Mouse (Mus musculus) MEL (cell line): ENCODE data around the gene Dapk1. TPM values are rescaled to one million over a fixed set of nuclear protein-coding genes. Genes with fewer than 3 reads are reported as not detected.

Source experiments
- DNase-seq: peaks from one replicate; pipeline ENCODE4 v3.0.0; 2011; ENCODE audit warnings: low read depth, low spot score
- H3K27ac ChIP-seq: 2 replicates; pipeline ENCODE4 v1.5.1; 2012; ENCODE audit warnings: low read depth, mild to moderate bottlenecking, control low read depth, low read length, moderate library complexity; ENCODE audit not compliant: control insufficient read depth
- H3K27me3 ChIP-seq, 2 experiments: fragments of 150-350 bp in 1 of 2; sonication (generic) in 1 of 2; 2 replicates each; pipeline ENCODE4 v1.6.1; 2012; ENCODE audit warnings: low read length in 2 of 2, mild to moderate bottlenecking in 2 of 2, improper control_type of control experiment in 1 of 2, moderate library complexity in 1 of 2; ENCODE audit not compliant: insufficient read depth in 2 of 2, control insufficient read depth in 1 of 2
- H3K36me3 ChIP-seq, 2 experiments: 2 replicates each; pipeline ENCODE4 v1.6.1; 2012 to 2014; ENCODE audit warnings: low read length in 2 of 2, improper control_type of control experiment in 1 of 2, inconsistent platforms in 1 of 2, mild to moderate bottlenecking in 1 of 2; ENCODE audit not compliant: insufficient read depth in 2 of 2, control insufficient read depth in 1 of 2
- H3K4me1 ChIP-seq, 2 experiments: fragments of 150-350 bp in 1 of 2; sonication (generic) in 1 of 2; 2 replicates each; pipeline ENCODE4 v1.6.1; 2012; ENCODE audit warnings: low read length in 2 of 2, improper control_type of control experiment in 1 of 2, mild to moderate bottlenecking in 1 of 2; ENCODE audit not compliant: insufficient read depth in 2 of 2, control insufficient read depth in 1 of 2
- H3K4me3 ChIP-seq, 2 experiments: fragments of 150-350 bp in 1 of 2; sonication (generic) in 1 of 2; 2 replicates each; pipeline ENCODE4 v1.5.1; 2012; ENCODE audit warnings: low read depth in 2 of 2, low read length in 2 of 2, mild to moderate bottlenecking in 2 of 2, moderate library complexity in 2 of 2, control low read depth in 1 of 2, improper control_type of control experiment in 1 of 2; ENCODE audit not compliant: control insufficient read depth in 1 of 2, insufficient read depth in 1 of 2
- H3K79me2 ChIP-seq: 2 replicates; pipeline ENCODE4 v1.6.1; 2012; ENCODE audit warnings: mild to moderate bottlenecking, low read length, moderate library complexity; ENCODE audit not compliant: control insufficient read depth, poor library complexity, insufficient read depth
- H3K9ac ChIP-seq: 2 replicates; pipeline ENCODE4 v1.6.1; 2012; ENCODE audit warnings: low read depth, mild to moderate bottlenecking, control low read depth, low read length, moderate library complexity; ENCODE audit not compliant: control insufficient read depth, poor library complexity, severe bottlenecking
- H3K9me3 ChIP-seq: fragments of 150-350 bp; sonication (generic); replicated peaks from 2 replicates; pipeline ENCODE4 v1.6.1; 2012; ENCODE audit warnings: mild to moderate bottlenecking, low read length, improper control_type of control experiment, moderate library complexity; ENCODE audit not compliant: insufficient read depth
- BHLHE40 ChIP-seq: IDR thresholded peaks from 2 replicates; pipeline ENCODE4 v1.6.1; 2012; ENCODE audit warnings: low read depth, mild to moderate bottlenecking, inconsistent platforms, low read length, improper control_type of control experiment, borderline replicate concordance
- CHD1 ChIP-seq: IDR thresholded peaks from 2 replicates; pipeline ENCODE4 v1.6.1; 2012; ENCODE audit warnings: low read depth, mild to moderate bottlenecking, inconsistent platforms, low read length, improper control_type of control experiment
- CHD2 ChIP-seq: IDR thresholded peaks from 2 replicates; pipeline ENCODE4 v1.6.1; 2011; ENCODE audit warnings: low read length, improper control_type of control experiment
- CTCF ChIP-seq, 3 experiments: IDR thresholded peaks in 2 of 3; conservative IDR thresholded peaks in 1 of 3; 2 replicates each; pipeline ENCODE4 v1.5.1; 2011 to 2012; ENCODE audit warnings: low read length in 3 of 3, low read depth in 2 of 3, mild to moderate bottlenecking in 2 of 3, improper control_type of control experiment in 1 of 3, inconsistent platforms in 1 of 3, mixed read lengths in 1 of 3, moderate library complexity in 1 of 3; ENCODE audit not compliant: control insufficient read depth in 1 of 3, insufficient read depth in 1 of 3, poor library complexity in 1 of 3, severe bottlenecking in 1 of 3
- ELF1 ChIP-seq: IDR thresholded peaks from 2 replicates; pipeline ENCODE4 v1.6.1; 2014; ENCODE audit warnings: low read depth, mild to moderate bottlenecking, inconsistent platforms, low read length, improper control_type of control experiment, moderate library complexity
- EP300 ChIP-seq, 2 experiments: IDR thresholded peaks; 2 replicates each; pipeline ENCODE4 v1.6.1; 2011; ENCODE audit warnings: improper control_type of control experiment in 2 of 2, low read length in 2 of 2, low read depth in 1 of 2, mild to moderate bottlenecking in 1 of 2
- ETS1 ChIP-seq: IDR thresholded peaks from 2 replicates; pipeline ENCODE4 v1.6.1; 2012; ENCODE audit warnings: low read depth, mild to moderate bottlenecking, inconsistent platforms, low read length, improper control_type of control experiment, moderate library complexity
- GABPA ChIP-seq: IDR thresholded peaks from 2 replicates; pipeline ENCODE4 v1.6.1; 2012; ENCODE audit warnings: low read depth, mild to moderate bottlenecking, inconsistent platforms, low read length, improper control_type of control experiment, moderate library complexity
- HCFC1 ChIP-seq: IDR thresholded peaks from 2 replicates; pipeline ENCODE4 v1.6.1; 2012; ENCODE audit warnings: low read depth, mild to moderate bottlenecking, inconsistent platforms, low read length, improper control_type of control experiment, moderate library complexity
- JUND ChIP-seq: IDR thresholded peaks from 2 replicates; pipeline ENCODE4 v1.6.1; 2011; ENCODE audit warnings: low read depth, mild to moderate bottlenecking, improper control_type of control experiment, low read length
- KAT2A ChIP-seq: conservative IDR thresholded peaks from 2 replicates; pipeline ENCODE4 v1.6.1; 2012; ENCODE audit warnings: low read depth, low read length, improper control_type of control experiment, inconsistent platforms
- MAX ChIP-seq: IDR thresholded peaks from 2 replicates; pipeline ENCODE4 v1.6.1; 2011; ENCODE audit warnings: low read length, improper control_type of control experiment
- MAZ ChIP-seq: IDR thresholded peaks from 2 replicates; pipeline ENCODE4 v1.6.1; 2012; ENCODE audit warnings: low read depth, mild to moderate bottlenecking, inconsistent platforms, low read length, improper control_type of control experiment
- MEF2A ChIP-seq: IDR thresholded peaks from 2 replicates; pipeline ENCODE4 v1.6.1; 2014; ENCODE audit warnings: low read depth, mild to moderate bottlenecking, inconsistent platforms, low read length, improper control_type of control experiment; ENCODE audit not compliant: poor library complexity, insufficient replicate concordance, severe bottlenecking; ENCODE audit errors: extremely low read depth
- MXI1 ChIP-seq: IDR thresholded peaks from 2 replicates; pipeline ENCODE4 v1.6.1; 2011; ENCODE audit warnings: mild to moderate bottlenecking, low read depth, low read length, improper control_type of control experiment
- MYB ChIP-seq: IDR thresholded peaks from 2 replicates; pipeline ENCODE4 v1.6.1; 2011; ENCODE audit warnings: mild to moderate bottlenecking, low read depth, low read length, improper control_type of control experiment
- MYC ChIP-seq: IDR thresholded peaks from 2 replicates; pipeline ENCODE4 v1.6.1; 2011; ENCODE audit warnings: low read depth, mild to moderate bottlenecking, low read length, improper control_type of control experiment, moderate library complexity
- NELFE ChIP-seq: IDR thresholded peaks from 2 replicates; pipeline ENCODE4 v1.6.1; 2011; ENCODE audit warnings: low read depth, low read length, improper control_type of control experiment
- POLR2A ChIP-seq, 2 experiments: IDR thresholded peaks; 2 replicates each; pipeline ENCODE4 v1.6.1; 2011 to 2012; ENCODE audit warnings: low read length in 2 of 2, mild to moderate bottlenecking in 2 of 2, control low read depth in 1 of 2, improper control_type of control experiment in 1 of 2, low read depth in 1 of 2, moderate library complexity in 1 of 2; ENCODE audit not compliant: control insufficient read depth in 1 of 2, insufficient read depth in 1 of 2, poor library complexity in 1 of 2
- POLR2AphosphoS5 ChIP-seq: IDR thresholded peaks from 2 replicates; pipeline ENCODE4 v1.6.1; 2012; ENCODE audit warnings: low read depth, borderline replicate concordance, mild to moderate bottlenecking, inconsistent platforms, low read length, moderate library complexity, mixed read lengths
- RAD21 ChIP-seq: IDR thresholded peaks from 2 replicates; pipeline ENCODE4 v1.6.1; 2011; ENCODE audit warnings: mild to moderate bottlenecking, low read depth, low read length, improper control_type of control experiment
- RCOR1 ChIP-seq: IDR thresholded peaks from 2 replicates; pipeline ENCODE4 v1.6.1; 2012; ENCODE audit warnings: low read depth, mild to moderate bottlenecking, inconsistent platforms, low read length, improper control_type of control experiment
- SMC3 ChIP-seq: IDR thresholded peaks from 2 replicates; pipeline ENCODE4 v1.6.1; 2011; ENCODE audit warnings: low read depth, low read length, improper control_type of control experiment
- TAL1 ChIP-seq: IDR thresholded peaks from 2 replicates; pipeline ENCODE4 v1.6.1; 2012; ENCODE audit warnings: mild to moderate bottlenecking, inconsistent platforms, low read length, moderate library complexity, mixed read lengths
- TBP ChIP-seq: IDR thresholded peaks from 2 replicates; pipeline ENCODE4 v1.8.0; 2011; ENCODE audit warnings: low read depth, low read length, improper control_type of control experiment
- TCF12 ChIP-seq: IDR thresholded peaks from 2 replicates; pipeline ENCODE4 v1.6.1; 2014; ENCODE audit warnings: low read depth, mild to moderate bottlenecking, inconsistent platforms, low read length, improper control_type of control experiment, moderate library complexity
- USF2 ChIP-seq, 2 experiments: IDR thresholded peaks; 2 replicates each; pipeline ENCODE4 v1.6.1; 2011 to 2012; ENCODE audit warnings: improper control_type of control experiment in 2 of 2, low read length in 2 of 2, borderline replicate concordance in 1 of 2, inconsistent platforms in 1 of 2, low read depth in 1 of 2, mild to moderate bottlenecking in 1 of 2; ENCODE audit not compliant: insufficient read depth in 1 of 2
- ZKSCAN1 ChIP-seq: IDR thresholded peaks from 2 replicates; pipeline ENCODE4 v1.6.1; 2012; ENCODE audit warnings: low read depth, mild to moderate bottlenecking, inconsistent platforms, low read length, improper control_type of control experiment, moderate library complexity
- ZMIZ1 ChIP-seq: IDR thresholded peaks from 2 replicates; pipeline ENCODE4 v1.6.1; 2012; ENCODE audit warnings: low read depth, mild to moderate bottlenecking, inconsistent platforms, low read length, improper control_type of control experiment, moderate library complexity
- ZNF384 ChIP-seq: IDR thresholded peaks from 2 replicates; pipeline ENCODE4 v1.6.1; 2012; ENCODE audit warnings: low read depth, mild to moderate bottlenecking, inconsistent platforms, low read length, improper control_type of control experiment
- polyA plus RNA-seq, 2 experiments: library from polyadenylated mRNA; stranded (reverse) in 1 of 2; unstranded in 1 of 2; fragments of >175 nt in 1 of 2; fragments of >200 nt in 1 of 2; gene quantifications; 2 replicates each; pipeline versions ENCODE4 v1.2.1 to v1.2.4; 2012; ENCODE audit warnings: low replicate concordance in 2 of 2, low read depth in 1 of 2; ENCODE audit not compliant: insufficient read length in 2 of 2, insufficient read depth in 1 of 2, missing spikeins in 1 of 2
- total RNA-seq: library from RNA; depleted of rRNA; stranded (reverse); fragments of 300-350 nt; gene quantifications from 2 replicates; pipeline ENCODE4 v1.2.3, GENCODE M21; 2012

Dapk1 gene
- total and polyA plus RNA-seq, 3 experiments, result 5.1 to 8.2 TPM; not detected in 1

- DNase-seq, result no peak
- Histone ChIP-seq H3K27me3 (no peaks in the 10 kb centered on the region), H3K27ac (no peak overlapping the region), H3K9me3 (no peaks in the 10 kb centered on the region), H3K9ac (no peak overlapping the region), H3K79me2 (no peaks in the 10 kb centered on the region), H3K4me3 (no peak overlapping the region), H3K36me3 (peaks cover 0 to 7% of the 10 kb centered on the region in 2 experiments; a peak in 2 of 4 replicates), H3K4me1 (peaks cover 4 to 15% of the 10 kb centered on the region in 2 experiments)
- no peak for TF ChIP-seq SMC3
- no peak for TF ChIP-seq BHLHE40
- TF ChIP-seq ELF1, result no peak
- no peak for TF ChIP-seq MAZ
- TF ChIP-seq TCF12, result no peak
- no peak for TF ChIP-seq ZMIZ1
- TF ChIP-seq MYC, result no peak
- no peak for TF ChIP-seq JUND
- no peak for TF ChIP-seq KAT2A
- TF ChIP-seq MXI1, result no peak
- no peak for TF ChIP-seq USF2 (IDR thresholded peaks at IDR 0.05; ENCODE audit: borderline replicate concordance in 1 of 2, insufficient read depth in 1 of 2, low read depth in 1 of 2, low read length in 2 of 2)
- no peak for TF ChIP-seq RCOR1
Observed at GRCm38 (mm10) chr13:60686967-60687366, 85.2 kb downstream of the Dapk1 start.

- Histone ChIP-seq H3K4me1 (peaks cover 4 to 15% of the 10 kb centered on the region in 2 experiments), H3K4me3 (no peak overlapping the region), H3K9ac (no peak overlapping the region), H3K79me2 (no peaks in the 10 kb centered on the region), H3K27me3 (no peaks in the 10 kb centered on the region), H3K27ac (peak overlapping the region; percentile 25; the same call in 1 of the 2 replicates), H3K36me3 (peaks cover 0 to 7% of the 10 kb centered on the region in 2 experiments; a peak in 2 of 4 replicates), H3K9me3 (no peaks in the 10 kb centered on the region)
- peak; percentile 39 for DNase-seq
- peak; percentile 43; the same call in 1 of the 2 replicates for TF ChIP-seq MAX
- no peak for TF ChIP-seq CTCF (IDR thresholded peaks at IDR 0.05 in 2 of 3, conservative IDR thresholded peaks at IDR 0.05 in 1 of 3; ENCODE audit: control insufficient read depth in 1 of 3, insufficient read depth in 1 of 3, low read depth in 2 of 3, low read length in 3 of 3, poor library complexity in 1 of 3, severe bottlenecking in 1 of 3)
- TF ChIP-seq ETS1, result no peak
- TF ChIP-seq ELF1, result no peak
- no peak for TF ChIP-seq MEF2A
- 0 out of 2 replicates have a peak, but pooled peaks have one; percentile 16 for TF ChIP-seq RCOR1
- no peak for TF ChIP-seq POLR2A (IDR thresholded peaks at IDR 0.05; ENCODE audit: control insufficient read depth in 1 of 2, insufficient read depth in 1 of 2, low read depth in 1 of 2, low read length in 2 of 2, poor library complexity in 1 of 2)
- no peak for TF ChIP-seq JUND
- TF ChIP-seq ZMIZ1, result no peak
- no peak for TF ChIP-seq ZKSCAN1
- no peak for TF ChIP-seq MXI1
- TF ChIP-seq MYB, result no peak
- no peak for TF ChIP-seq POLR2AphosphoS5
- TF ChIP-seq EP300 (IDR thresholded peaks at IDR 0.05; ENCODE audit: low read depth in 1 of 2, low read length in 2 of 2), result peak; percentile 21 to 51; a peak in 2 of 4 replicates
- no peak for TF ChIP-seq GABPA
- TF ChIP-seq TCF12, result no peak
- no peak for TF ChIP-seq CHD1
- no peak for TF ChIP-seq TAL1
- no peak for TF ChIP-seq HCFC1
- no peak for TF ChIP-seq USF2 (IDR thresholded peaks at IDR 0.05; ENCODE audit: borderline replicate concordance in 1 of 2, insufficient read depth in 1 of 2, low read depth in 1 of 2, low read length in 2 of 2)
- no peak for TF ChIP-seq TBP
- TF ChIP-seq KAT2A, result no peak
- TF ChIP-seq MYC, result no peak
- TF ChIP-seq MAZ, result no peak
- TF ChIP-seq CHD2, result no peak
- no peak for TF ChIP-seq RAD21
- TF ChIP-seq ZNF384, result no peak
- no peak for TF ChIP-seq NELFE
- TF ChIP-seq SMC3, result no peak
Observed at GRCm38 (mm10) chr13:60687462-60687861, 85.7 kb downstream of the Dapk1 start.
